Mouse (Mus musculus) MEL (cell line): ENCODE measurements around the gene Rad51b.

Experiments used
- CTCF ChIP-seq, 3 experiments: IDR thresholded peaks in 2 of 3; conservative IDR thresholded peaks in 1 of 3; 2 replicates each; pipeline ENCODE4 v1.5.1; 2011 to 2012; ENCODE audit warnings: low read length in 3 of 3, low read depth in 2 of 3, mild to moderate bottlenecking in 2 of 3, improper control_type of control experiment in 1 of 3, inconsistent platforms in 1 of 3, mixed read lengths in 1 of 3, moderate library complexity in 1 of 3; ENCODE audit not compliant: control insufficient read depth in 1 of 3, insufficient read depth in 1 of 3, poor library complexity in 1 of 3, severe bottlenecking in 1 of 3
- KAT2A ChIP-seq: conservative IDR thresholded peaks from 2 replicates; pipeline ENCODE4 v1.6.1; 2012; ENCODE audit warnings: low read depth, low read length, improper control_type of control experiment, inconsistent platforms
- ZC3H11A ChIP-seq: IDR thresholded peaks from 2 replicates; pipeline ENCODE4 v1.6.1; 2012; ENCODE audit warnings: low read depth, mild to moderate bottlenecking, inconsistent platforms, low read length, improper control_type of control experiment

DNA sequence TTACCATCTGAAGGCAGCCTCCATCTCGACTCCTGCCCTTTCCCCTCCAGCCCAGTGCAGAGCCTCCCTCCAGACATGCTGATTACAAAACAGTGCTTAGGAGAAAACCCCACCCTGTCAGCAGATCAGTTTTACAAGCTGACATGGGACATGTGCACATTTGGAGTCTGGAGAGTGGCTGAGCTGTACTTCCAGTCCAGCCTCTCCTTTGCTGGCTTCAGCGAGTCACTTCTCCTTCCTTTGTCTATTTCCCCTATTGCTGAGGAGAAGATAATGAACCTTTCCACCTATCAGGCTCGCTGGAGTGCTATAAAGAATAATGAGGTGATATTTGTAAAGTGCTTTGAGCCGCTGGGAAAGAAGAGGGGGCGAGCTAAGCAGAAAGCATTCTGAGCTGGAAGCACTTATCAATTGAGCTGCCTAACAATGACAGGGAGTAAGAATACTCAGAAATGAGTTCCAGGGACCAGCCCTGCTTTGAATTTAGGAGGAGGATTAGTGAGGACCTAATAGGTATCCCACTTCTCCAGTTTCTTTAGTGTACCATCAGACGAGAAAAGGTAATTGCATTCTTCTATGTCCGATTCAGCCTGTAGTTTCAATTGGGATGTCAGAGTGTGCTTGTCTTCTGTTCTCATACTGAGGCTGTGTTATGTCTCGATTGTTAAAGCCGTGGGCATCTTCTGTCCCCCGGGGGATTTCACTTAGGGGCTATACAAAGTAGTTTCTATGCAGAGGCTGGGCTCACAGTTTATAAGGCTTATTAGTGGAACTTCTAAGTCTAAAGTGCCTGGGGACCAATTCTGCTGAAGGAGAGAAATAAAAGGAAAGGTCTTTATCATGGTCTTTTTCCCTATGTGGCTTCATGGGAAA lies 453.4 kb downstream of the Rad51b start:
- TF ChIP-seq KAT2A (no peak), ZC3H11A (no peak), CTCF (IDR thresholded peaks at IDR 0.05 in 2 of 3, conservative IDR thresholded peaks at IDR 0.05 in 1 of 3; ENCODE audit: control insufficient read depth in 1 of 3, insufficient read depth in 1 of 3, low read depth in 2 of 3, low read length in 3 of 3, poor library complexity in 1 of 3, severe bottlenecking in 1 of 3) (no peak)
